Mouse (Mus musculus): Measurements from ENCODE around the gene Adamts16.

The Adamts16 gene

GRCm38 (mm10) chr13:70832593-70833138 lies 8.9 kb downstream of the Adamts16 start:
- DNase-seq, result no peak

- DNase-seq, result no peak
Measured at GRCm38 (mm10) chr13:70831041-70831440, 10.6 kb downstream of the Adamts16 start.

- no peak for DNase-seq
Measured at GRCm38 (mm10) chr13:70827507-70827906, 14.1 kb downstream of the Adamts16 start.

GRCm38 (mm10) chr13:70825265-70825664 lies 16.3 kb downstream of the Adamts16 start:
- no peak for DNase-seq

GRCm38 (mm10) chr13:70823757-70824156 lies 17.9 kb downstream of the Adamts16 start:
- DNase-seq, result no peak

GRCm38 (mm10) chr13:70818982-70819381 lies 22.6 kb downstream of the Adamts16 start:
- no peak for DNase-seq

GRCm38 (mm10) chr13:70814423-70814822 lies 27.2 kb downstream of the Adamts16 start:
- DNase-seq, result no peak

- DNase-seq, result no peak
Measured at GRCm38 (mm10) chr13:70805506-70805905, 36.1 kb downstream of the Adamts16 start.

- DNase-seq, result no peak
Measured at GRCm38 (mm10) chr13:70802849-70803248, 38.8 kb downstream of the Adamts16 start.

- no peak for DNase-seq
Measured at GRCm38 (mm10) chr13:70799322-70799721, 42.3 kb downstream of the Adamts16 start.

GRCm38 (mm10) chr13:70798396-70798795 lies 43.2 kb downstream of the Adamts16 start:
- DNase-seq, result no peak

GRCm38 (mm10) chr13:70794074-70794572 lies 47.5 kb downstream of the Adamts16 start:
- no peak for DNase-seq

- DNase-seq, result no peak
Measured at GRCm38 (mm10) chr13:70793660-70794059, 48.0 kb downstream of the Adamts16 start.

- DNase-seq, result no peak
Measured at GRCm38 (mm10) chr13:70792950-70793349, 48.7 kb downstream of the Adamts16 start.

GRCm38 (mm10) chr13:70789806-70790205 lies 51.8 kb downstream of the Adamts16 start:
- DNase-seq, result no peak

GRCm38 (mm10) chr13:70789022-70789421 lies 52.6 kb downstream of the Adamts16 start:
- DNase-seq, result no peak

- DNase-seq, result no peak
Measured at GRCm38 (mm10) chr13:70785078-70785477, 56.5 kb downstream of the Adamts16 start.

- no peak for DNase-seq
Measured at GRCm38 (mm10) chr13:70784126-70784525, 57.5 kb downstream of the Adamts16 start.

GRCm38 (mm10) chr13:70779781-70780180 lies 61.8 kb downstream of the Adamts16 start:
- no peak for DNase-seq

- no peak for DNase-seq
Measured at GRCm38 (mm10) chr13:70778872-70779554, 62.6 kb downstream of the Adamts16 start.

- no peak for DNase-seq
Measured at GRCm38 (mm10) chr13:70771100-70771499, 70.5 kb downstream of the Adamts16 start.

- DNase-seq, result no peak
Measured at GRCm38 (mm10) chr13:70769156-70769555, 72.5 kb downstream of the Adamts16 start.

GRCm38 (mm10) chr13:70767462-70767861 lies 74.1 kb downstream of the Adamts16 start:
- DNase-seq, result no peak

- no peak for DNase-seq
Measured at GRCm38 (mm10) chr13:70764682-70765081, 76.9 kb downstream of the Adamts16 start.

GRCm38 (mm10) chr13:70762586-70762985 lies 79.0 kb downstream of the Adamts16 start:
- DNase-seq, result no peak
